Mouse (Mus musculus) midbrain, embryonic 15.5 days (tissue): Measurements from ENCODE around the gene Nmrk2. TPM values are rescaled to one million over a fixed set of nuclear protein-coding genes. Genes with fewer than 3 reads are reported as not detected.
"Not testable (repeated sequence)": the region's sequence is repeated elsewhere in the genome, so short reads cannot be mapped to it uniquely, and the experiment has no call there.

Experiments used
- ATAC-seq: fragments of 200-750 bp; cut with Nextera tagmentation; replicated peaks from 2 replicates; pipeline ENCODE4 v1.8.0; 2017; ENCODE audit warnings: moderate TSS enrichment
- H3K27ac ChIP-seq: fragments of 300-500 bp; sonication (generic); 2 replicates; pipeline ENCODE4 v1.5.1; 2015; ENCODE audit warnings: mild to moderate bottlenecking, inconsistent platforms
- H3K27me3 ChIP-seq: fragments of 300-500 bp; sonication (generic); replicated peaks from 2 replicates; pipeline ENCODE4 v1.6.1; 2015; ENCODE audit warnings: inconsistent platforms
- H3K36me3 ChIP-seq: fragments of 300-500 bp; sonication (generic); replicated peaks from 2 replicates; pipeline ENCODE4 v1.6.1; 2015; ENCODE audit warnings: inconsistent platforms
- H3K4me1 ChIP-seq: fragments of 300-500 bp; sonication (generic); 2 replicates; pipeline ENCODE4 v1.6.1; 2015; ENCODE audit warnings: inconsistent platforms
- H3K4me2 ChIP-seq: fragments of 300-500 bp; sonication (generic); 2 replicates; pipeline ENCODE4 v1.6.1; 2015; ENCODE audit warnings: inconsistent platforms, mild to moderate bottlenecking, moderate library complexity
- H3K4me3 ChIP-seq: fragments of 300-500 bp; sonication (generic); 2 replicates; pipeline ENCODE4 v1.5.1; 2015; ENCODE audit warnings: mild to moderate bottlenecking, inconsistent platforms
- H3K9ac ChIP-seq: fragments of 300-500 bp; sonication (generic); 2 replicates; pipeline ENCODE4 v1.6.1; 2015; ENCODE audit warnings: mild to moderate bottlenecking, inconsistent platforms
- H3K9me3 ChIP-seq: fragments of 300-500 bp; sonication (generic); 2 replicates; pipeline ENCODE4 v1.6.1; 2016; ENCODE audit warnings: inconsistent platforms
- WGBS: fragments of 180-500 bp; shearing (Covaris S2); methylation state at CpG from one replicate; pipeline ENCODE4 v1.1.7; 2015; ENCODE audit warnings: mixed read lengths; 5-methylcytosine and 5-hydroxymethylcytosine counted together
- polyA plus RNA-seq: library from polyadenylated mRNA; unstranded; fragments of >200 nt; fragmentation: Nextera tagmentation; extraction: Ambion mirVana; gene quantifications from 2 replicates; pipeline ENCODE4 v1.2.1, GENCODE M21; 2015

Nmrk2 gene
- polyA plus RNA-seq, 1 experiment from 2014 or later = 0.14 TPM

GRCm38 (mm10) chr10:81192270-81192967 is 9.4 kb downstream of the Nmrk2 start:
- Histone ChIP-seq H3K9me3 (no peaks in the 10 kb centered on the region), H3K36me3 (peaks cover 12% of the 10 kb centered on the region; the same call in 1 of the 2 replicates), H3K4me1 (peaks cover 18% of the 10 kb centered on the region), H3K9ac (peak overlapping the region; percentile 63), H3K27me3 (peaks cover 22% of the 10 kb centered on the region), H3K27ac (peak overlapping the region; percentile 99), H3K4me3 (peak overlapping the region; percentile 65), H3K4me2 (peak overlapping the region; percentile 93)
- peak; percentile 88 for ATAC-seq
- under 1% methylated on average over 88 of the region's 93 CpGs for WGBS

GRCm38 (mm10) chr10:81191342-81191982 is 10.4 kb downstream of the Nmrk2 start:
- H3K36me3 ChIP-seq = peaks cover 19% of the 10 kb centered on the region; the same call in 1 of the 2 replicates
- H3K4me1 ChIP-seq = peaks cover 18% of the 10 kb centered on the region
- peak overlapping the region; percentile 93 for H3K4me2 ChIP-seq
- WGBS = 90% methylated on average over 18 of the region's 18 CpGs
- peak overlapping the region; percentile 99 for H3K27ac ChIP-seq
- H3K9me3 ChIP-seq = no peaks in the 10 kb centered on the region
- ATAC-seq = no peak
- no peak overlapping the region for H3K9ac ChIP-seq
- H3K4me3 ChIP-seq = no peak overlapping the region
- peaks cover 14% of the 10 kb centered on the region for H3K27me3 ChIP-seq

- Histone ChIP-seq H3K27me3 (peaks cover 10% of the 10 kb centered on the region), H3K36me3 (peaks cover 20% of the 10 kb centered on the region; the same call in 1 of the 2 replicates), H3K4me3 (no peak overlapping the region), H3K27ac (no peak overlapping the region), H3K9me3 (no peaks in the 10 kb centered on the region), H3K9ac (no peak overlapping the region), H3K4me2 (no peak overlapping the region), H3K4me1 (peaks cover 18% of the 10 kb centered on the region)
- 78% methylated on average over 6 of the region's 6 CpGs for WGBS
- ATAC-seq = no peak
Measured at GRCm38 (mm10) chr10:81190912-81191321, 10.9 kb downstream of the Nmrk2 start.

- 68% methylated on average over 31 of the region's 31 CpGs for WGBS
- ATAC-seq = no peak
- Histone ChIP-seq H3K36me3 (peaks cover 22% of the 10 kb centered on the region; the same call in 1 of the 2 replicates), H3K27ac (no peak overlapping the region), H3K4me2 (no peak overlapping the region), H3K4me3 (no peak overlapping the region), H3K9me3 (no peaks in the 10 kb centered on the region), H3K9ac (no peak overlapping the region), H3K27me3 (peaks cover 4% of the 10 kb centered on the region), H3K4me1 (peaks cover 18% of the 10 kb centered on the region)
Measured at GRCm38 (mm10) chr10:81190236-81190911, 11.5 kb downstream of the Nmrk2 start.

GRCm38 (mm10) chr10:81189821-81190220 is 12.0 kb downstream of the Nmrk2 start:
- Histone ChIP-seq H3K9me3 (no peaks in the 10 kb centered on the region), H3K4me1 (peaks cover 18% of the 10 kb centered on the region), H3K36me3 (peaks cover 24% of the 10 kb centered on the region; the same call in 1 of the 2 replicates), H3K4me2 (no peak overlapping the region), H3K27ac (no peak overlapping the region), H3K27me3 (no peaks in the 10 kb centered on the region), H3K4me3 (no peak overlapping the region), H3K9ac (no peak overlapping the region)
- ATAC-seq = no peak
- 79% methylated on average over 26 of the region's 26 CpGs for WGBS

- H3K9ac ChIP-seq = no peak overlapping the region
- peaks cover 26% of the 10 kb centered on the region for H3K4me1 ChIP-seq
- WGBS = 98% methylated on average over 9 of the region's 9 CpGs
- no peak overlapping the region for H3K27ac ChIP-seq
- peaks cover 28% of the 10 kb centered on the region; the same call in 1 of the 2 replicates for H3K36me3 ChIP-seq
- no peak for ATAC-seq
- H3K27me3 ChIP-seq = no peaks in the 10 kb centered on the region
- no peak overlapping the region for H3K4me3 ChIP-seq
- no peaks in the 10 kb centered on the region for H3K9me3 ChIP-seq
- no peak overlapping the region for H3K4me2 ChIP-seq
Measured at GRCm38 (mm10) chr10:81187161-81187560, 14.7 kb downstream of the Nmrk2 start.

- no peaks in the 10 kb centered on the region for H3K27me3 ChIP-seq
- H3K36me3 ChIP-seq = peaks cover 38% of the 10 kb centered on the region
- 79% methylated on average over 4 of the region's 4 CpGs for WGBS
- no peak overlapping the region for H3K4me3 ChIP-seq
- no peaks in the 10 kb centered on the region for H3K9me3 ChIP-seq
- H3K9ac ChIP-seq = no peak overlapping the region
- no peak overlapping the region for H3K4me2 ChIP-seq
- H3K27ac ChIP-seq = no peak overlapping the region
- peaks cover 23% of the 10 kb centered on the region for H3K4me1 ChIP-seq
- ATAC-seq = no peak
Measured at GRCm38 (mm10) chr10:81184765-81185164, 17.1 kb downstream of the Nmrk2 start.

GRCm38 (mm10) chr10:81183805-81184204 is 18.0 kb downstream of the Nmrk2 start, which contains the start of gene 4930442H23Rik:
TSS of gene 4930442H23Rik (minus strand) at chr10:81183849.
- no peak for ATAC-seq
- H3K4me2 ChIP-seq = peak within 1 kb of the TSS; percentile 53
- peak within 1 kb of the TSS; percentile 88 for H3K27ac ChIP-seq
- peaks cover 23% of the 10 kb centered on the region for H3K4me1 ChIP-seq
- no peaks in the 10 kb centered on the region for H3K9me3 ChIP-seq
- peaks cover 48% of the 10 kb centered on the region for H3K36me3 ChIP-seq
- no peaks in the 10 kb centered on the region for H3K27me3 ChIP-seq
- WGBS = 86% methylated on average over 5 of the region's 5 CpGs
- H3K9ac ChIP-seq = peak within 1 kb of the TSS; percentile 72
- H3K4me3 ChIP-seq = peak within 1 kb of the TSS; percentile 58

GRCm38 (mm10) chr10:81182336-81183333 is 19.2 kb downstream of the Nmrk2 start, which contains the start of gene Dapk3:
TSS of gene Dapk3 (plus strand) at chr10:81183005.
- Histone ChIP-seq H3K27me3 (no peaks in the 10 kb centered on the region), H3K36me3 (peaks cover 60% of the 10 kb centered on the region), H3K27ac (peak within 1 kb of the TSS; percentile 88), H3K9ac (peak within 1 kb of the TSS; percentile 72), H3K9me3 (no peaks in the 10 kb centered on the region), H3K4me2 (peak within 1 kb of the TSS; percentile 53), H3K4me3 (peak within 1 kb of the TSS; percentile 58), H3K4me1 (peaks cover 33% of the 10 kb centered on the region)
- ATAC-seq = peak; percentile 94
- 4% methylated on average over 53 of the region's 53 CpGs for WGBS

GRCm38 (mm10) chr10:81181860-81182259 is 20.0 kb downstream of the Nmrk2 start:
- H3K4me2 ChIP-seq, H3K27me3 ChIP-seq, H3K9me3 ChIP-seq, H3K4me3 ChIP-seq, ATAC-seq, H3K9ac ChIP-seq: not testable (repeated sequence)
- Histone ChIP-seq H3K4me1 (peaks cover 38% of the 10 kb centered on the region), H3K36me3 (peaks cover 59% of the 10 kb centered on the region), H3K27ac (peak overlapping the region; percentile 56; the same call in 1 of the 2 replicates)
- 75% methylated on average over 12 of the region's 12 CpGs for WGBS

- no peak overlapping the region for H3K4me3 ChIP-seq
- H3K9ac ChIP-seq = no peak overlapping the region
- peaks cover 53% of the 10 kb centered on the region for H3K36me3 ChIP-seq
- H3K4me2 ChIP-seq = no peak overlapping the region
- 92% methylated on average over 13 of the region's 13 CpGs for WGBS
- H3K27ac ChIP-seq = no peak overlapping the region
- no peaks in the 10 kb centered on the region for H3K27me3 ChIP-seq
- H3K4me1 ChIP-seq = peaks cover 41% of the 10 kb centered on the region
- no peaks in the 10 kb centered on the region for H3K9me3 ChIP-seq
- no peak for ATAC-seq
Measured at GRCm38 (mm10) chr10:81180946-81181345, 20.9 kb downstream of the Nmrk2 start.
